Mouse (Mus musculus) left cerebral cortex, adult 2 months (tissue): Measurements from ENCODE around the gene Mmrn2. TPM values are rescaled to one million over a fixed set of nuclear protein-coding genes. Genes with fewer than 3 reads are reported as not detected.

Experiments used
- DNase-seq, 2 experiments: peaks; one replicate each; pipeline ENCODE4 v3.0.0; 2021 to 2022; ENCODE audit warnings: low spot score in 2 of 2, mixed read lengths in 1 of 2; ENCODE audit errors: extremely low spot score in 1 of 2
- H3K27ac ChIP-seq: fragments of 200-600 bp; 2 replicates; pipeline ENCODE4 v1.8.1; 2022
- H3K4me3 ChIP-seq: fragments of 200-600 bp; 2 replicates; pipeline ENCODE4 v1.8.1; 2022
- CTCF ChIP-seq: fragments of 200-600 bp; IDR thresholded peaks from 2 replicates; pipeline ENCODE4 v1.8.1; 2022; ENCODE audit warnings: antibody characterized with exemption, mild to moderate bottlenecking, moderate library complexity
- intact Hi-C: fragments of 180-260 bp; cut with DNase I; formaldehyde crosslinking; loops from one replicate; pipeline ENCODE4 v1.15.1; 2025
- total RNA-seq, 2 experiments: library from RNA; stranded (reverse); gene quantifications; 2 replicates each; pipeline ENCODE4 v1.2.3; 2021

Mmrn2 gene
- total RNA-seq, 2 experiments from 2014 or later, result 4.4 to 5.8 TPM

DNA sequence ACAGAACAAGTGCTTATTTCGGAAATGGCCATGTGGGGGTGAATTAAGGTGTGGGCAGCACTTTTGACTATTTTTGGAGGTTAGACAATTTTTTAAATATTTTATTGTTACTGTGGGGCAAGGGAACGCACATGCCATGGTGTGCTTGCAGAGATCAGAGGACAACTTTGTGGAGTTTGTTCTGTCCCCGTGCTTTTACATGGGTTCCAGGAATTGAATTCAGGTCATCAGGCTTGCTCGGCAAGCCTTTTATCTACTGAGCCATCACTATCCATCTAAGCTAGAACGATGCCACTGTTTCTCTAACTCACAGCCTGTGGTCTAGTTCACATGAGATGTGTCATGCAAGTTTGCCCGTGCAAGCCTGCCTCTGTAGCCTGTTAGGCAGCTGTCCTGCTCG is 27.0 kb upstream of the Mmrn2 start:
- Histone ChIP-seq H3K4me3 (no peak overlapping the region), H3K27ac (no peak overlapping the region)
- DNase-seq, result no peak
- TF ChIP-seq CTCF, result no peak
- intact Hi-C loops, result no loop called here

DNA sequence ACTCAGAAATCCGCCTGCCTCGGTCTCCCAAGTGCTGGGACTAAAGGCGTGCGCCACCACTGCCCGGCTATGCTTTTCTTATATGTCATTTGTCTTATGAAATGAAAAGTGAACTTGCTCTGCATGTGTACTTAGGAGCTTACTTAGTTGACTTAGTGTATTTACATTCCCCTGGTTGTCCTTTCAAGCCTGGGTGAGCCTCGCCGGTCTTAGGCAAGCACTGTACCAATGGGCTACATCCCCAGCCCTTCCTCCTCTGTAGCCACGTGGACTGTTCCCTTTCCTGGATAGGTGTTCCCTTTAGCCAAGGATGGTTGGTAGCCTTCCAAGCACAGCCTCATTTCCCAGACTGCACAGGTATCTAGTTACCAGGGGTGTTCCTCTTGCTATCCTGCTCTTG is 26.3 kb upstream of the Mmrn2 start:
- no peak for DNase-seq
- H3K27ac ChIP-seq, result no peak overlapping the region
- H3K4me3 ChIP-seq, result no peak overlapping the region
- no peak for TF ChIP-seq CTCF
- intact Hi-C loops, result no loop called here

DNA sequence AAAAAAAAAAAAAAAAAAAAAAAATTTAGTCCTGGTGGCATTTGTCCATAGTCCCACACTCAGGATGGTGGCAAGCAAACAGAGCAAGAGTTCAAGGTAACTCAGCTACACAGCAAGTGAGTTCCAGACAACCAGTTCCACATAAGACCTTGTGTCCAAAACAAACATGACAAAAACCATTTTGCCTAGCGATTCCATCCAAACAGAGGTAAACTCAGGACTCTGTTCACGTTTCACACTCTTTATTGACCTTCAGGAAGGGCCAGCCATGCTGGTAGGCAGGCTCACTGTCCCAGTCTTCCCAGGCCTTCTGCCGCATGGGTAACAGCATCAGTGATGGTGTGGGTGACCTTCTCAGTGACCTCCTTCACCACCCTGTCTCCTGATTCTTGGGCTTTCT is 23.6 kb upstream of the Mmrn2 start:
- Histone ChIP-seq H3K27ac (no peak overlapping the region), H3K4me3 (no peak overlapping the region)
- intact Hi-C loops, result no loop called here
- TF ChIP-seq CTCF, result no peak
- no peak for DNase-seq

DNA sequence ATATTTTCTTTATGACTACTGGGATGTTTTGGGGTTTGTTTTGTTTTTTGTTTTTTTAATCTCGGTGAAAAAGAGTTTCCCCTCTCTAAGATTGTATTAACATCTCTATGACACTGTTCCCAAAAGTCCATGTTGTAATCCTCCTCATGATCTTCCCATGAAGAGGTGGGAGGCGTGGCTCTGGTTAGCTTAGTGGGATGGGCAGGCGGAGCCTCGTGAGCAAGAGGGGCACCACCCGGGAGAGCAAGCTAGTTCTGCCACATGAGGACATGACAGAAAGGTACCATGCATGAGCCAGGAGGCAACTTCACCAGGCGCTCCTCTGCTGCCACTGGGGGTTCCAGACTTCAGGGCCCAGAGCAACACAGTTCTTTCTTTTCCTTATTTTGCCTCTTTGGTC is 22.7 kb upstream of the Mmrn2 start:
- H3K27ac ChIP-seq, result no peak overlapping the region
- H3K4me3 ChIP-seq, result no peak overlapping the region
- DNase-seq, result no peak
- no peak for TF ChIP-seq CTCF
- intact Hi-C loops, result no loop called here

DNA sequence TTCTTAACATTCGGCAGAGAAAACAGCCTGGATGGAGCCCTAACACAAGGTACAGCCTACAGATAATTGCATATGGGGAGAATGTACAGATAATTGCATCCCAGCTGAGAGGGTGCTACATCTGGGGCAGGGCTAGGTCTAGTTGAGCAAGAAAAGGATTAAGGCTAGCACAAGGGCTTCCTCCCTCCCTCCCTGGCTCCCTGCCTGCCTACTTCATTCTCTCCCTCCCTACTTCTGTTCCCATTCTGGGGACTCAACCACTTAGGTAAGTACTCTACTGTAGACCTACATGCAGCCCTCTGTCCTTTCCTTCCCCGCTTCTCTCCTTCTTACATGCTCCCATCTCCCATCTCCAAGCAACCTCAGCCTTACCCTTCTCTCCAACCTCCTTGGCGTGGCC is 21.9 kb upstream of the Mmrn2 start:
- Histone ChIP-seq H3K27ac (no peak overlapping the region), H3K4me3 (no peak overlapping the region)
- no peak for TF ChIP-seq CTCF
- no peak for DNase-seq
- intact Hi-C loops, result no loop called here

DNA sequence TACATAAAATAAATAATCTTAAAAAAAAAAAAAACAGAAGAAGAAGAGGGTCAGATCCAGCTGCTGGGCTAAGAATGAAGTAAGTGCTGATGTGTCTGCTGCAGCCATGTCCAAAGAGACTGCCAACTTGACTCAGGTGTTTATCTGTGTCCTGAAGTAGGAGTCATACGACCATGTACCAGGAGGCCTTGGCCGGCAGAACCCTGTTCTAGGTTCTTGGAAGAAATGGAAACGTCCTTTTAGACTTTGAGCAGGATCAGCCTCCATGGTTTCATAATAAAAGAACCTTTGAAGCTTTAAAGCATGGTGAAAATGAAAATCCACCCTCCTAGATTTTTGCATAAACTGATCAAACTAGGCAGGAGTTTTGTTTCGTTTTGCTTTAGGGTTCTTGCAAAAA is 20.8 kb upstream of the Mmrn2 start:
- intact Hi-C loops, result no loop called here
- Histone ChIP-seq H3K4me3 (no peak overlapping the region), H3K27ac (no peak overlapping the region)
- no peak for DNase-seq
- TF ChIP-seq CTCF, result no peak

DNA sequence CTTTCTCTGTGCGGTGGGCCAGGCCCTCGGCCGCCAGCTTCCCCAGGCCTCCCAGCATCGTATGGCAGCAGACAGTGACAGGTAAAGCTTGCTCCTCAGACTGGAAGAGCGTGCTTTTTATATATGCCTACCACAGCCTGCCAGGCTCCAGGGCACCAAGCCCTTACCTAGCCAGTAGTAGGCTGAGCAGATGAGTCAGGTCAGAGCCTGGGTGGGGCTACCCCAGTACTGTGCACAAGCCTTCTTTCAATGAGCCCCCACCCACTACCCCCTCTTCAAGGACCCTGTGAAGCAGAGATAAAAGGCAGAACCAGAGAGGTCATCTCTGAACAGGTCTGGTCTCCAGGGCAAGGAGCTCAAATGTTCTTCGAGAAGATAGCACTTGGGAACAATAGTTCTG is 20.0 kb upstream of the Mmrn2 start, which contains the start of gene Fam25c:
Gene Fam25c, minus strand, starts transcription at position 133 of the 400 bp plus-strand sequence.
- H3K4me3 ChIP-seq, result no peak within 1 kb of the TSS
- no peak for TF ChIP-seq CTCF
- no peak for DNase-seq
- intact Hi-C loops, result no loop called here
- no peak within 1 kb of the TSS for H3K27ac ChIP-seq

DNA sequence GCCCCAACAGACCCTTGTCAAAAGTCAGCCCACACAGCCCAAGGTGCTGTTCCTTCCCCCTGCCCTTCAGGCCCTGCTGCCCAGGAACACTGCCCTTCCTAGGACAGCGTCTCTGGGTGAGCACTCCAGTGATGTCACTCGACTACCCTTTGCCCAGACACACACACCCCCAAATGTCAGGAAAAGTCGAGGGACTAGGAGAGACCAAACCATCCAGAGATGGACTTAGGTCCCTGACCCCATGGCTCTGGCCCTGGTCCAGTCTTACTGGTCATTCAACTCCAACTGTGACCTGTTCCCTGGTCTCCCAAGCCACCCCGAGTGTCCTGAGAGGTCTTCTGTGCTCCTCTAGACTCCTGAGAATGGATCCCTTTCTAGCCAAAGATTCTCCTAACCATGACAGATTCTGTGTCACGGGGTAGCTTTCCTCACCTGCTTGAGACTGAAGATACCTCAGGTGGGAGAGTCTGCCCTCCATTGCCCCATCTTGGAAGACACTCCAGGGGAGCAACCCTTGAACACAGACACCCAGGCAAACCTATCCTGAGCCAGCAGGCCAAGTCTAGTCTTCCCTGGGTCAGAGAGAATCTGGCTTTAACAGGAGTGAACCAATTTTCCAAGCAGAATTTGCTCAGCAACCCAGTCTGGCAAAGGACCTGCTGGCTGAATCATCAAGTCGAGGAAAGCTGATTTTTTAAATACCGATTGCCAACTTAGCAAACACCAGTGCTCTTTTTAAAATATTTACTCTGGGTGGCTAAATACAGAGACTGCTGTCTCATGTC is 17.4 kb upstream of the Mmrn2 start:
- Histone ChIP-seq H3K4me3 (no peak overlapping the region), H3K27ac (no peak overlapping the region)
- intact Hi-C loops, result no loop called here
- no peak for DNase-seq
- TF ChIP-seq CTCF, result no peak

DNA sequence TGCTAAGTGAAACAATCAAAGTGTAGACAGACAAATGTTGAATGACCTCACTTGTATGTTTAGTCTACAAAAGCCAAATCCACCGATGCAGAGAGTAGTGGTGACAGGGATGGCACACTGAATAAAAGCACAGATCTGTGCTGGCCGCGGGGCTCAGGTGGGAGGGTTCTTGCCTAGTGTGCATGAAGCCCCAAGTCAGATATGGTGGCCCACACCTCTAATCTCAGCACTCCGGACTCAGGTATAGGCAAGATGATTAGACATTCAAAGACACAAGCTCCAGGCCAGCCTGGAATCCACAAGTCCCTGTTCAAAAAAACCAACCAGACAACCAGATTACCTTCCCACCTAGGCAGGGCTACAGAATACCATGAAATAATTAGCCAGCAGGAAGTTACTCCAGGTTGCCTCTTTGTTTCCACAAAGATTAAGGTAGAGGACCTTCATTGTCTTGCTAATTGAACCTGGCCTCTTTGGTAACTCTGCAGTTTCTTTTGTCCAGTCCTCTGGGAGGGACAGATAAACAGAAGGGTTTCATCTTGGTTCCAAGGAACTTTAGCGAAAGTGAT is 15.5 kb upstream of the Mmrn2 start:
- Histone ChIP-seq H3K27ac (no peak overlapping the region), H3K4me3 (no peak overlapping the region)
- intact Hi-C loops, result loop anchor here (5.0 to 10.0 kb wide), 2 partner anchors 47 to 415 kb away; partner anchors contain the start of genes Glud1 and Shld2
- no peak for TF ChIP-seq CTCF
- DNase-seq, result no peak

DNA sequence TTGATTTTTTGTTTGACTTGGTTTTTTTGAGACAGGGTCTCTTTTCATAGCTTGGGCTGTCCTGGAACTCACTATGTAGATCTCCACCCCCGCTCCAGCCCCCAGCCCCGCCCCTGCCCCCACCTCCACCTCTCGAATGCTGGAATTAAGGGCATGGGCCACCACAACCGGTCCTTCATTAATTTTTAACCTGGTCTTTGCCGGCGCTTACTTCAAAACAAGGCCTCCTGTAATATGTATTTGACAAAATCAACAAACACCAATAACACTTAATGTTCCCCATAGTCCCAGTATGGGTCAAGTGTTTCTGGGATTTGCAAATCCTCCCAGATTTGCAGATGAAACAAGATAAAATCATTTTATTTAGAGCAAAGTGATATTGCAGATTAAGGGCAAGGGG is 15.0 kb upstream of the Mmrn2 start:
- TF ChIP-seq CTCF, result no peak
- no peak overlapping the region for H3K4me3 ChIP-seq
- H3K27ac ChIP-seq, result no peak overlapping the region
- intact Hi-C loops, result loop anchor here (5.0 to 10.0 kb wide), 2 partner anchors 48 to 415 kb away; partner anchors contain the start of genes Glud1 and Shld2
- no peak for DNase-seq

DNA sequence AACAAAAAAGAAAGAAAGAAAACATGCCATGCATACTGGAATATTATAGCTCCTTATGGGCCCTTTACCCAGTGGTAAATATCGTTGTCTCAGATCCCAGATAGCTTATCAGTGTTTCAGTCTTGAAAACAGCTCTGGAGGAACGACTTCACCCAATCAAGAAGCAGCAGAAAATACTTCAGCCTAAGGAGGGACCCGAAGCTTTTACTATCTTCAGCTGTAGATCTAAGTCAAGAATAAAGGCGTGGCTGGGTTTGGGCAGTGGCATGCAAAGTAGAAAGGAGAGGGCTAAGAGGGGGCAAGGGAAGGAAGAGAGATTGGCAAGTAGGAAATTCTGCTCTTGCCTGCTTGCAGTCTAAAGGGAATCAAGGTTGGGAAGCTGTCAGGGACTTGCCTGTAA is 13.1 kb upstream of the Mmrn2 start:
- no peak for DNase-seq
- intact Hi-C loops, result loop anchor here (2.0 to 10.0 kb wide), 3 partner anchors 50 to 413 kb away; partner anchors contain the start of genes Glud1 and Shld2
- Histone ChIP-seq H3K27ac (no peak overlapping the region), H3K4me3 (no peak overlapping the region)
- no peak for TF ChIP-seq CTCF

DNA sequence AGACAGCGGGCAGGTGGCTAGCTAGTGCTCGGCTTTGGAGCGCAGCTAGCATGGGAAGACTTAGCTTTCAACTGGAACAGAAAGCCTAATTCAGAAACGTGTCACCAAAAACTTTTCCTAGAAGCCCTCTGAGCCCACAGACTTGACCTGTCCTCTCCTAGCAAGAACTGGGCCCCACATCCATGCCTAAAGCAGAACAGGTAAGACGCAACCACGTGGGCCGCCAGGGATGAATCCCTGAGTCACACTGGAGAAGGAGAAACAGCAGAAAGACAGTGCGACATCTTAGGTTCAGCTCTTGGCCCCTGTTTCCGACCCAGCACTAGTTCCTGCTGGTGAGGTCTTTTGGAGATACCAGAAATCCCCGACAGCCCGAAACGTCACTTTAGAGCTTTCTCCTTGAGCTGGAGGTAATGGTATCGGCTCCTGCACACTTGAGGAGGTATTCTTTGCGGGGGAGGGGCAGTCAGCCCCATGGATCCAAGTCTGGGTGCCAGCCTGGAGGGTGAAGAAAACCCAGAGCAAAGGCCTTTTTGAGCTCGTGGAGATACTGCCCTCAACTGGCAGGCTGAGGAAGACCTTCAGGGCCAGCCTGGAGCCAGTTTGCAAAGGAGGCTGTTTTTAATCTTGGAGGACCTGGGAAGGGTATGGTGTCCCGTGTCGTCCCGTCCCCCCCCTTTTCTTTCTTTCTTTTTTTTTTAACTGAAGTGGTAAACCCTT is 12.4 kb upstream of the Mmrn2 start:
- Histone ChIP-seq H3K4me3 (peak overlapping the region; percentile 55), H3K27ac (no peak overlapping the region; the same call in 1 of the 2 replicates)
- peak; percentile 70 for TF ChIP-seq CTCF
- intact Hi-C loops, result loop anchor here (1.0 to 10.0 kb wide), 4 partner anchors 51 to 412 kb away; partner anchors contain the start of genes Glud1 and Shld2
- DNase-seq, result peak; percentile 63 to 68
